Mouse (Mus musculus) spleen, adult 2 months (tissue): Measurements from ENCODE around the gene Yipf2.

Source experiments
- CTCF ChIP-seq: fragments of 200-500 bp; IDR thresholded peaks from 2 replicates; pipeline ENCODE4 v1.5.1; 2011; ENCODE audit warnings: mild to moderate bottlenecking, inconsistent platforms; ENCODE audit not compliant: insufficient read depth, insufficient read length, insufficient replicate concordance; ENCODE audit errors: extremely low read depth
- POLR2A ChIP-seq: fragments of 200-500 bp; IDR thresholded peaks from 2 replicates; pipeline ENCODE4 v1.6.1; 2011; ENCODE audit warnings: low read depth, low read length, inconsistent platforms

DNA sequence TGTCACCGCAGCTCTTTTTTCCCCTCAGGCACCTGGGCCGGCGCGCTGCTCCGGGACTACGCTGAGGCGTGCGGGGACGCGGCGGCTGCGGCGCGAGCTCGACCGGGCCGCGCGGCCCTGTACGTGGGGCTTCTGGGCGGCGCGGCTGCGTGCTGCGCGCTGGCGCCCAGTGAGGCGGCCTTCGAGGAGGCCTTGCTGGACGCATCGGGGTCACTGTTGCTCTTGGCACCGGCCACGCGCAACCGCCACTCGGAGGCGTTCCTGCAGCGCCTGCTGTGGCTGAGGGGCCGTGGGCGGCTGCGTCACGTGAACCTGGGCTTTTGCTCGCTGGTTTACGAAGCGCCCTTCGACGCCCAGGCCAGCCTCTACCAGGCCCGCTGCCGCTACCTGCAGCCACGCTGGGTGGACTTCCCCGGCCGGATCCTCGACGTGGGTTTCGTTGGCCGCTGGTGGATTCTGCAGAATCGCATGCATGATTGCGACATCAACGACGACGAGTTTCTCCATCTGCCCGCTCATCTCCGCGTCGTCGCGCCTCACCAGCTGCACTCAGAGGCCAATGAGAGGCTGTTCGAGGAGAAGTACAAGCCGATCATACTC is 594 bp upstream of the Yipf2 start:
- no peak for TF ChIP-seq CTCF
- TF ChIP-seq POLR2A = no peak
